Mouse (Mus musculus) C2C12 (cell line): ENCODE data around the gene Mapkapk3.

ENCODE experiments used
- CTCF ChIP-seq: IDR thresholded peaks from one replicate; pipeline ENCODE4 v1.5.1; 2011; ENCODE audit not compliant: control insufficient read depth, insufficient read depth, insufficient read length
- MYOD1 ChIP-seq: IDR thresholded peaks from one replicate; pipeline ENCODE4 v1.6.1; 2011; ENCODE audit warnings: low read depth; ENCODE audit not compliant: control insufficient read depth, insufficient read length
- USF1 ChIP-seq: IDR thresholded peaks from one replicate; pipeline ENCODE4 v1.6.1; 2011; ENCODE audit warnings: low read depth, mild to moderate bottlenecking, control low read depth, moderate library complexity

DNA sequence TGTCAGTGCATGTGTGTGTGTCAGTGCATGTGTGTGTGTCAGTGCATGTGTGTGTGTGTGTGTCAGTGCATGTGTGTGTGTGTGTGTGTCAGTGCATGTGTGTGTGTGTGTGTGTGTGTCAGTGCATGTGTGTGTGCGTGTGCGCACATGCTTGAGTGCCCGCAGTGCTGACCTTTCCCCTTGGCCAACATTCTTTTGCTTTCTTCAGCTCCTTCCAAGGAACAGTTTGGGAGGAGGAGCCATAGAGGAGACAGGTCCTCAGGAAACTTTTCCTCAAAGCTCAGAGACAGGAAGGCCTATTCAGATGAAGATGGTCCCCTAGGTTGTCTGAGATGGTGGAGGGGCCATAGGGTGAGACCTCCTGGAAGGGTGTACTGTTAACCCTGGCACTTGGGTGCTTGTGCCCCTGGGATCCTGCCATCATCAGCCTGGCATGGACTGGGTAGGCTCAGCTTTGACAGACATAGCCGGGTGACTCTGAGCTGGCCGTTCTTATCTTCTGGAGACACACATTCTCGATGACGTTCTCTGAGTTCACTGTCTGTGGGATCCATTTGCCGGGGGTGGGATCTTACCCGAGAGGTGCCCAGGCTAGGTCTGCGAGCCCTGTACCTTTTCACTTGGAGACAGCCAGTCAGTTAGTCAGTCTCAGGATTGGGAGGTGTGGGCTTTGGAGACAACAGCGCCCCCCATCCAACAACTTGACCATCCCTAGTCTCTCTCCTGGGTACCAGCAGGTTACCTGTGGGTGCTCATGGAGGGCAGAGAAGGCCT lies 17.6 kb upstream of the Mapkapk3 start:
- no peak for TF ChIP-seq MYOD1
- no peak for TF ChIP-seq USF1
- no peak for TF ChIP-seq CTCF
